Mouse (Mus musculus) c-Kit-positive CD71-positive TER-119-positive erythroid progenitor cells, embryonic 14.5 days (primary cell): ENCODE measurements around the gene Agap1.

Source experiments
- DNase-seq: peaks from one replicate; pipeline ENCODE4 v3.0.0-alpha.2; 2013; ENCODE audit warnings: low spot score

Gene Agap1

GRCm38 (mm10) chr1:89616556-89616955 lies 161.9 kb downstream of the Agap1 start:
- no peak for DNase-seq

GRCm38 (mm10) chr1:89617336-89617735 lies 162.7 kb downstream of the Agap1 start:
- DNase-seq, result no peak

GRCm38 (mm10) chr1:89619963-89620362 lies 165.4 kb downstream of the Agap1 start:
- no peak for DNase-seq

- no peak for DNase-seq
Measured at GRCm38 (mm10) chr1:89621014-89621791, 166.6 kb downstream of the Agap1 start.

GRCm38 (mm10) chr1:89621952-89622351 lies 167.3 kb downstream of the Agap1 start:
- no peak for DNase-seq

GRCm38 (mm10) chr1:89622801-89623200 lies 168.2 kb downstream of the Agap1 start:
- no peak for DNase-seq

- no peak for DNase-seq
Measured at GRCm38 (mm10) chr1:89625312-89625711, 170.7 kb downstream of the Agap1 start.

- DNase-seq, result no peak
Measured at GRCm38 (mm10) chr1:89625967-89626366, 171.4 kb downstream of the Agap1 start.

- DNase-seq, result no peak
Measured at GRCm38 (mm10) chr1:89626940-89627339, 172.3 kb downstream of the Agap1 start.

- DNase-seq, result no peak
Measured at GRCm38 (mm10) chr1:89627650-89628049, 173.0 kb downstream of the Agap1 start.

GRCm38 (mm10) chr1:89630836-89631235 lies 176.2 kb downstream of the Agap1 start:
- DNase-seq, result no peak

GRCm38 (mm10) chr1:89631747-89632146 lies 177.1 kb downstream of the Agap1 start:
- peak; percentile 53 for DNase-seq

GRCm38 (mm10) chr1:89634055-89634454 lies 179.4 kb downstream of the Agap1 start:
- no peak for DNase-seq

- DNase-seq, result no peak
Measured at GRCm38 (mm10) chr1:89635131-89635530, 180.5 kb downstream of the Agap1 start.

GRCm38 (mm10) chr1:89637670-89638069 lies 183.1 kb downstream of the Agap1 start:
- no peak for DNase-seq

- peak; percentile 35 for DNase-seq
Measured at GRCm38 (mm10) chr1:89643445-89644100, 189.0 kb downstream of the Agap1 start.

GRCm38 (mm10) chr1:89644120-89644519 lies 189.5 kb downstream of the Agap1 start:
- DNase-seq, result no peak

GRCm38 (mm10) chr1:89646326-89647018 lies 191.9 kb downstream of the Agap1 start:
- peak; percentile 38 for DNase-seq

GRCm38 (mm10) chr1:89647505-89647904 lies 192.9 kb downstream of the Agap1 start:
- no peak for DNase-seq

GRCm38 (mm10) chr1:89650557-89650956 lies 196.0 kb downstream of the Agap1 start:
- DNase-seq, result no peak

GRCm38 (mm10) chr1:89656167-89656566 lies 201.6 kb downstream of the Agap1 start:
- DNase-seq, result no peak

- DNase-seq, result no peak
Measured at GRCm38 (mm10) chr1:89656643-89657321, 202.2 kb downstream of the Agap1 start.
